Mouse (Mus musculus): ENCODE data around the gene Rrp36. TPM values are rescaled to one million over a fixed set of nuclear protein-coding genes. Genes with fewer than 3 reads are reported as not detected.

The Rrp36 gene
- total RNA-seq, 2 experiments from 2014 or later, result 9.8 to 14.2 TPM

- intact Hi-C loops (cut with DNase I), result no loop called here
- no peak for DNase-seq
These were observed 20.4 kb upstream of the Rrp36 start for GRCm38 (mm10) chr17:46694517-46695063.

DNA sequence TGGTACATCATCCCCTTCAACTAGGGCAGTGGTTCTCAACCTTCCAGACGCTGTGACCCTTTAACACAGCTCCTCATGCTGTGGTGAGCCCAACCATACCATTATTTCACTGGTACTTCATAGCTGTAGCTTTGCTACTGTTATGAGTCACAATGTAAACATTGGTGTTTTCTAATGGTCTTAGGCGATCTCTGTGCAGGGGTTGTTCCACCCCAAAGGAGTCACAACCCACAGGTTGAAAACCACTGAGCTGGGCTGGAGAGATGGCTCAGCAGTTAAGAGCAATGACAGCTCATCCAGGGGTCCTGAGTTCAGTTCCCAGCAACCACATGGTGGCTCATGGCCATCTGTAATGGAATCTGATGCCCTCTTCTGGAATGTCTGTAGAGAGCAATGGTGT lies 17.2 kb upstream of the Rrp36 start:
- intact Hi-C loops (cut with DNase I), result no loop called here
- DNase-seq, result no peak

DNA sequence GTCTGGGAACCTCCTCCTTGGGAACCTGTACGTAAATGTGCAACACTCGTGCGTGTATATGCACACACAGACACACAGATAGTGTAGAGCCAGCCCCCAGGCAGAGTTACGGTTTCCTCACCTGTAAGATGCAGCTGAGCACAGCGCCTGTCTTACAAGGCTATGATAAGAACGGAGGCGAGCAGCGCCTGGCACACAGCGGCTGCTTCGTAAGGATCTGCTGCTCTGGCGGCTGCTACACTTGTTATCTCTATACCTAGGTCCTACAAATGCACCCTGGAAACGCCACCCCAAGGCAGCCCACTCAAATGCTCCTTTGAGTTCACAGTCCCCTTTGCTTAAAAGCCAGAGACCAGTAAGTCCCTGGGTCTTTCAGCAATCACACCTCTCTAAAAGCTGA lies 16.5 kb upstream of the Rrp36 start:
- intact Hi-C loops (cut with DNase I), result no loop called here
- DNase-seq, result no peak

DNA sequence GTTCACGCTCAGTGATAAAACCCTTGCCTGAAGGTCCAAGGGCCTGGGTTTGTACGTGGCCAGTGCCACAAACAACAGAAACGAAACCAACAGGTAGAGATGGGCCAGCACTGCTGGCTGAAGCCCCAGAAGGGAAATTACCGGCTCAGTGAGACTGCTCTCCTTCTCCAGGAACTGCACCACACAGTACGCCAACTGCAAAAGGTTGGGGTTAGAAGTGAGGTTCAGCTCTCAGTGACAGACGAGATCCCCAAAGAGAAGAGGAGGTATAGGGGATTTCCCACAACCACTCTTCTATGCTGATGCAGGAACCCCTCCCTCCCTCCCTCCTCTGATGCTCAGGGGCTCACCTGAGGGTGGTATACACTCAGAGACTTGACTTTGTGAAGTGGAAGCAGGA lies 11.8 kb upstream of the Rrp36 start:
- DNase-seq, result no peak
- intact Hi-C loops (cut with DNase I), result no loop called here

GRCm38 (mm10) chr17:46682654-46683389 lies 8.7 kb upstream of the Rrp36 start:
- intact Hi-C loops (cut with DNase I), result no loop called here

GRCm38 (mm10) chr17:46681466-46682118 lies 7.4 kb upstream of the Rrp36 start:
- DNase-seq, result no peak
- intact Hi-C loops (cut with DNase I), result loop anchor here (1.0 to 2.0 kb wide), 2 partner anchors 21 to 33 kb away; no protein-coding TSS in a partner anchor

More at GRCm38 (mm10) chr17:46682654-46683389, 8.7 kb upstream of the Rrp36 start:
- DNase-seq, result no peak

DNA sequence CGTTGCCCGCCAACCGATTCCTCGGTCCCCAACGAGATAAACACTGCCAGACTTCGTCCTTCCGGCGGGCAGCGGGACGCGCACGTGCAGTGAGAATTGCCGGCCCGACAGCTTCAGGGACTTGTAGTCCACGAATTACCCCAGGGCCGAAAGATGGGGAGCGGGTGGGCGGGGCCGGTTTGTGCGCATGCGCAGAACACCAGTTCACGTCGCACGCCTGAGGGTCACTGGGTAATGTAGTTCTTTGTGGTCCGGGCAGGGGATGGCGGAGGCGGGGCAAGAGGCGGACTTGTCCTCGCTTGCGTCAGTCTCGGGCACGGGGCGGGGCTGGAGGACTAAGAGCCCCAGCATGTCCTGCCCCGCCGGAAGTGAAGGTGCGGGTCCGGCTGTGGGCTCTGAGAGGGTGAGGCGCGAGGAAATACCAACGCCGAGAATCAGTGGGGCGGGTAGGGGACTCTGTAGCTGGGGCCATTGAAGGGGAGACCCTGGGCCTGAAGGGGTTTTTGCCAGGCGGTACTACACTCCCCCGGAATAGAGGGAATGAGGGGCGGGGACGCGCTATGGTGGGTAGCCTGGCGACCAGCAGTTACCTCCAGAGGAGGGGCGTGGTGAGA lies 6.7 kb upstream of the Rrp36 start, which contains the start of gene Klhdc3:
Gene Klhdc3, minus strand, starts transcription at position 155 of the 614 bp plus-strand sequence.
- intact Hi-C loops (cut with DNase I), result loop anchor here (1.0 to 2.0 kb wide), 2 partner anchors 21 to 32 kb away; no protein-coding TSS in a partner anchor

DNA sequence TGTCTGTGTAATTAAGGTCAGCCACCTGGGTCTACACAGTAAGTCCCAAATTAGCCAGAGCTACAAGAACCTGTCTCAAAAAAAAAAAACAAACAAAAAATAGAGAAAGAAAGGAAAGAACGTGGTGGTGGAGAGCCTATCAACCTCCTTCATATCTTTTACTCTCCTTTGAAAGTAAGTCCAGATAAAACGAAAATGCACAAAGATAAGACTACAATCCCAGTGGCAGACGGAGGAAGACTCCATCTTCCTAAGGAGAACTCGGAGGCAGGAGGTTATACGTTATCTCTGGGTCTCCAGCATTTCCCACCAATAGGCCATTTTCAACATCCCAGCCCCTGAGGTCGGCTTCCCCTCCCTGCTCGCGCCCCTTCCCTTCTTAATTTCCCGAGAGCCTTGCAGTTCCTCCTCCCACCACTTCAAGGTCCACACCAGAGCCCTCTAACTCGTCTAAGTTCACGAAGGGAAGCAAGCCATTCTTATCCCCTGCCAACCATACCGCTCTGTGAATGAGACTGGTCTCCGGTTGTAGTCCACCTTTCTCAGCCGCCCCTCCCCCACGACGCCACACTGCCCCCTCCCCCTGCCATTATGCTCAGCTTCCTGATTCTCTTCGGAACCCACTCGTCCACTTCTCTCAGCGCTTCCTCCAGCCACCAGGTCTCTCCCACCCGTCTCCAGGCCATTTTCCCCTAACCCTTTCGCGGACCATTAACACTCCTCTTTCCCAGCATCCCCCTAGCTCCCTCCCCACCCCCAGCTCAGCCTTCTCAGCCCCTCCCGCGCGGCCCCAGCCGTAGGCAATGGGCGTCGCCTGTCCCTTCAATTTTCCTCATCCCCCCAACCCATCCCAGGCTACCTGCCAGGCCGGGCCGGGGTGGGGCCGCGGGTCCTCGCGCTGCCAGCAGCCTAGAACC lies 5.9 kb upstream of the Rrp36 start:
- intact Hi-C loops (cut with DNase I), result loop anchor here (2.0 kb wide), 1 partner anchor 31 kb away; no protein-coding TSS in a partner anchor
- DNase-seq, result peak; percentile 59 to 62

More for the DNA sequence above, 6.7 kb upstream of the Rrp36 start, which contains the start of gene Klhdc3:
- peak; percentile 97 for DNase-seq

DNA sequence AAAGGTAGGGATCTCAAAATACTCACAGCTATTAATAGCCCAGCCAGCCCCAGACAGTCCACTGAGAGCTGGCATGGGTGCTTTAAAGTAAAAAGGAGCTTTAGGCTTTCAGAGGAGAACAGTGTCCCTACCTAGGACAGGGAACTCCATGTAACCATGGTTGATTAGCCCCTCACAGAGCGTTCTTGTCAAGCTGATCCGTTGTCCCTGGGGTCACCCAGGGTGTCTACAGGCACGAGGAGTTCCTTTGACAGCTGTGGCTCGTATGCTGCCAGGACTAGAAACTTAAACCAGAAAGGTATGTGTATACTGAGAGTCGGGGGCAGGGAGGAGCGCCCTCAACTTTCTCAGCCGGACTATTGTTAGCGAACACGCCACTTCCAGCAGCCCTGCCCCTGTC lies 4.8 kb upstream of the Rrp36 start:
- intact Hi-C loops (cut with DNase I), result no loop called here
- DNase-seq, result no peak

DNA sequence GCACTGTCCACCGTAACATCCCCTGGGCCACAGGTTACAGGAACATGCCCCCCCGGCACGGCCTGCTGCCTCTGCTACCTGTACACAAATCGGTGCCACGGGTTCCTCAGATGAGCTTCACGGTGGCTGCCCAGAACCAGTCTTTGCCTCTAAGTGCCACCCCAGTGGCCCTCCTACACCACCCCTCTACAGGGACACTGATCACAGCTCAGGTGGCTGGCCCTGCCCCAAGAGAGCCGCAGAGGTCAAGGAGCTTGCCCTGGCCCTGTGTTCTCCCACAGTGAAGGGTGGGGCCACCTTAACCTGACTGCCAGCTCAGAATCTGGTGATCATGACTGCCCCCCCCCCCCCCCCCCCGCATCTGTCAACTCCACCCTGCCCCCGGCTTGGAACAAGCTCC lies 4.3 kb upstream of the Rrp36 start, which contains the start of gene Mea1:
Gene Mea1, plus strand, starts transcription at position 378 of the 400 bp plus-strand sequence.
- DNase-seq, result peak; percentile 37 to 40
- intact Hi-C loops (cut with DNase I), result no loop called here

DNA sequence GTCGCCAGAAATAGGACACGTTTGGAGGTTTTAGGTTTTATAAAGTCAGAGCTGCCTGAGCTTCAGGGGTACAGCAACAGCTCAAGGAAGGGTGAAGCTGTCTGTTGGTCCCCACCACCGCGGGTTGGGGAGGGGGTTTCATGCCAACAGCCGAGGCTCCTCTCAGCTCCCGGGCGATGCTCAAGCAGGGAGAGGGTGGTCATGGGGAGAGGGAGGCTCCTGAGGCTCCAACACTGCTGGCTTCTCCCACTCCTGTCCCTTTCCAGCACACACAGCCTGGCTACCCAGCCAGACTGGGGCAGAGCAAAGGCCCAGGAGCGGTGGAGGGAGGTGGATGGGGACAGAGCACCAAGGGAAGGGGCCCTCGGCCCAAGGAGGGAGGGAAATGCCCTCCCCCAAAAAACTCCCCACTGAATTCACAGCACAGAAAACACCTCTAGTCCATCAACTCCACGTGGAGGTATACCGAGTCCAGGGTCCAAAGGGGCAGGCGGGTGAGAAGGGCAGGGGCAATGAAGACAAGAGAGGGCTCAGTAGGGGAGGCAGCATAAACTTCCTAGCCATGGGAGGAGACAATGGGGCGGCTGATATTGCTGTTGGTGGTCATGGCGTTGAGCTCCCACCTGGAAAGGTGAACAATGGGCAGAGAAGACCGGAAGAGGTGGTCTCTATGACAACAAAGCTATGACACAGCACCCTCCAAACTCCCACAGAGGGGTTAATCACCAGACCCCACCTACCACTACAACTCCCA lies 555 bp upstream of the Rrp36 start:
- no peak for DNase-seq
- intact Hi-C loops (cut with DNase I), result no loop called here

- no peak for DNase-seq
- intact Hi-C loops (cut with DNase I), result no loop called here
These were observed 4.2 kb downstream of the Rrp36 start for GRCm38 (mm10) chr17:46669911-46670310.

GRCm38 (mm10) chr17:46667712-46668111 lies 6.4 kb downstream of the Rrp36 start:
- DNase-seq, result peak; percentile 27 to 35
- intact Hi-C loops (cut with DNase I), result no loop called here

- peak in 1 of 2 experiments; percentile 50 for DNase-seq
- intact Hi-C loops (cut with DNase I), result no loop called here
These were observed 11.4 kb downstream of the Rrp36 start for GRCm38 (mm10) chr17:46662730-46663129.

- intact Hi-C loops (cut with DNase I), result no loop called here
These were observed 12.2 kb downstream of the Rrp36 start for GRCm38 (mm10) chr17:46661981-46662380.

GRCm38 (mm10) chr17:46661351-46661750 lies 12.8 kb downstream of the Rrp36 start:
- DNase-seq, result no peak
- intact Hi-C loops (cut with DNase I), result no loop called here

More at GRCm38 (mm10) chr17:46661981-46662380, 12.2 kb downstream of the Rrp36 start:
- no peak for DNase-seq

DNA sequence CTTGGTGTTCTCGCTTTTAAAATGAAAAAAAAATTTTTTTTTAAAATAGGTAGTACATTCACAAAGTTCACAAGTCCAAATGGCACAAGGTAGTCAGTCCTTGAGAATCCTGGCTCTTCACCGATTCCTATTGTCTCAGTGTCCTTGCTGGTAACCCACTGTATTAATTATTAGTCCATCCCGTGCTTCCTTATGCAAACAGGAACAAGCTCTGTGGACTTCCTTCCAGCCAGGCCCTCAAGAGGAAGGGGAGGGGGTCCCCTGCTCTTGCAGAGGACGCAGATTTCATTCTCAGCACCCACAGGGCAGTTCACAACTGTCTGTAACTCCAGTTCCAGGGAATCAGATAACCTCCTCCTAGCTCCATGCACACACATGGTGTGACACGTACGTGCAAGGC lies 18.1 kb downstream of the Rrp36 start:
- intact Hi-C loops (cut with DNase I), result no loop called here
- DNase-seq, result no peak

DNA sequence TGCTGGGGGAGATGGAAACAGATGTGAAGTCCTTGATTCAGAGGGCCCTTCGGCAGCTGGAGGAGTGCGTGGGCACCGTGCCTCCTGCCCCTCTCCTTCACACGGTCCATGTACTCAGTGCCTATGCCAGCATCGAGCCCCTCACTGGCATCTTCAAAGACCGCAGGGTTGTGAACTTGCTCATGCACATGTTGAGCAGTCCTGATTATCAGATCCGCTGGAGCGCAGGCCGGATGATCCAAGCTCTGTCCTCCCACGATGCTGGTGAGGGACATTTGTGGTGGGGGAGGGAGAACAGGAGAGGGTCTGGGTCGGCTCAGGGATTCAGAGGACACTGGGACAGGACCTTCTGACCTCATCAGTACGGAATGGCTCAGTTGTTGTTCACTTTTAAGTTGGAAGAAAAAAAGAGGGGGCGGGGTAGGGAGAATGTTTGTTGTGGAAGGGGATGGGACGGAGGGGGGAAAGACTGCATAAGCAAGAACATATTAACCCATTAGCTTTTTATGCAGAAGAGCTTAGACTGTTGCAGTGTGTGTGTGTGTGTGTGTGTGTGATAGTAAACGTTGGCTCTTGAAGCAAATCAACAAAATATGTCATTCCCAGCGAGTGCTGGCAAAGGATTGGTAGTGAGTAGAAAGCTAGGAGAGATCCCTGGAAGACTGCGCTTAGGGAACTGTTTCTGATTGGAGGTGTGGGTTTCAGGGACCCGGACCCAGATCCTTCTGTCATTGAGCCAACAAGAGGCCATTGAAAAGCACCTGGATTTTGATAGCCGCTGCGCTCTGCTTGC lies 22.2 kb downstream of the Rrp36 start:
- DNase-seq, result no peak
- intact Hi-C loops (cut with DNase I), result loop anchor here (5.0 kb wide), 1 partner anchor 60 kb away; the partner anchor contains the start of gene Pex6
